Mouse (Mus musculus) liver, postnatal 0 days (tissue): Measurements from ENCODE around the gene Ccdc190. TPM values are rescaled to one million over a fixed set of nuclear protein-coding genes. Genes with fewer than 3 reads are reported as not detected.

Experiments used
- ATAC-seq: fragments of 200-750 bp; cut with Nextera tagmentation; 2 replicates; pipeline ENCODE4 v1.8.0; 2017; ENCODE audit warnings: mild to moderate bottlenecking, moderate library complexity
- DNase-seq: peaks from one replicate; pipeline ENCODE4 v3.0.0-alpha.2; 2016
- H3K27ac ChIP-seq: fragments of 300-500 bp; sonication (generic); 2 replicates; pipeline ENCODE4 v1.5.1; 2014; ENCODE audit warnings: antibody characterized with exemption, moderate library complexity, mild to moderate bottlenecking, low read depth
- H3K27me3 ChIP-seq: fragments of 300-500 bp; sonication (generic); 2 replicates; pipeline ENCODE4 v1.6.1; 2014; ENCODE audit warnings: low read length, control low read depth, mixed read lengths; ENCODE audit not compliant: insufficient read depth
- H3K36me3 ChIP-seq: fragments of 300-500 bp; sonication (generic); replicated peaks from 2 replicates; pipeline ENCODE4 v1.6.1; 2014; ENCODE audit warnings: mild to moderate bottlenecking, control low read depth, low read length, moderate library complexity, mixed read lengths; ENCODE audit not compliant: insufficient read depth
- H3K4me1 ChIP-seq: fragments of 300-500 bp; sonication (generic); 2 replicates; pipeline ENCODE4 v1.6.1; 2014; ENCODE audit warnings: antibody characterized with exemption, mild to moderate bottlenecking, control low read depth; ENCODE audit not compliant: insufficient read depth
- H3K4me2 ChIP-seq: fragments of 300-500 bp; sonication (generic); 2 replicates; pipeline ENCODE4 v1.6.1; 2014; ENCODE audit warnings: low read depth, mild to moderate bottlenecking, low read length, moderate library complexity, mixed read lengths
- H3K4me3 ChIP-seq: fragments of 300-500 bp; sonication (generic); 2 replicates; pipeline ENCODE4 v1.5.1; 2014; ENCODE audit warnings: low read depth, low read length
- H3K9ac ChIP-seq: fragments of 300-500 bp; sonication (generic); replicated peaks from 2 replicates; pipeline ENCODE4 v1.6.1; 2014; ENCODE audit warnings: mild to moderate bottlenecking, moderate library complexity
- H3K9me3 ChIP-seq: fragments of 300-500 bp; sonication (generic); 2 replicates; pipeline ENCODE4 v1.6.1; 2016; ENCODE audit warnings: mild to moderate bottlenecking, control low read depth, low read length, mixed read lengths
- CTCF ChIP-seq: sonication (generic); IDR thresholded peaks from 2 replicates; pipeline ENCODE4 v1.5.1; 2016; ENCODE audit warnings: antibody characterized with exemption, low read depth
- EP300 ChIP-seq: IDR thresholded peaks from 2 replicates; pipeline ENCODE4 v1.6.1; 2016; ENCODE audit warnings: antibody characterized with exemption, low read depth, mild to moderate bottlenecking
- WGBS: fragments of 180-500 bp; shearing (Covaris S2); extraction: QIAGEN DNeasy Blood & Tissue Kit; methylation state at CpG from one replicate; pipeline ENCODE4 v1.1.7; 2014; ENCODE audit not compliant: insufficient replicate concordance; 5-methylcytosine and 5-hydroxymethylcytosine counted together
- polyA plus RNA-seq: library from polyadenylated mRNA; unstranded; fragments of >200 nt; fragmentation: Nextera tagmentation; extraction: Ambion mirVana; gene quantifications from 2 replicates; pipeline ENCODE4 v1.2.1, GENCODE M21; 2015

The Ccdc190 gene
- polyA plus RNA-seq, 1 experiment from 2014 or later = not detected

- Histone ChIP-seq H3K4me1 (no peaks in the 10 kb centered on the region), H3K27ac (no peak overlapping the region), H3K27me3 (no peaks in the 10 kb centered on the region), H3K9me3 (no peaks in the 10 kb centered on the region), H3K4me2 (no peak overlapping the region), H3K36me3 (peaks cover 3% of the 10 kb centered on the region; the same call in 1 of the 2 replicates), H3K4me3 (no peak overlapping the region), H3K9ac (no peak overlapping the region)
- TF ChIP-seq EP300 (no peak), CTCF (no peak)
- WGBS = 61% methylated on average over 3 of the region's 3 CpGs
- no peak for ATAC-seq
- DNase-seq = no peak
Measured at GRCm38 (mm10) chr1:169946004-169946403, 17.6 kb downstream of the Ccdc190 start.

- TF ChIP-seq CTCF = peak; percentile 14; the same call in 1 of the 2 replicates
- TF ChIP-seq EP300 = no peak
- Histone ChIP-seq H3K36me3 (peaks cover 9% of the 10 kb centered on the region), H3K4me3 (no peak overlapping the region), H3K9ac (no peak overlapping the region), H3K27me3 (no peaks in the 10 kb centered on the region), H3K27ac (no peak overlapping the region), H3K4me1 (no peaks in the 10 kb centered on the region), H3K4me2 (no peak overlapping the region), H3K9me3 (no peaks in the 10 kb centered on the region)
- 68% methylated on average over 6 of the region's 6 CpGs for WGBS
- ATAC-seq (no peak), DNase-seq (no peak)
Measured at GRCm38 (mm10) chr1:169947654-169948053, 19.2 kb downstream of the Ccdc190 start.

- no peak for ATAC-seq
- H3K9ac ChIP-seq = no peak overlapping the region
- no peak overlapping the region for H3K4me2 ChIP-seq
- no peak for DNase-seq
- peaks cover 9% of the 10 kb centered on the region for H3K36me3 ChIP-seq
- no peaks in the 10 kb centered on the region for H3K27me3 ChIP-seq
- no peak overlapping the region for H3K27ac ChIP-seq
- no peaks in the 10 kb centered on the region for H3K9me3 ChIP-seq
- no peaks in the 10 kb centered on the region for H3K4me1 ChIP-seq
- H3K4me3 ChIP-seq = no peak overlapping the region
- WGBS = 74% methylated on average over 7 of the region's 7 CpGs
- TF ChIP-seq CTCF (no peak), EP300 (no peak)
Measured at GRCm38 (mm10) chr1:169948280-169948679, 19.8 kb downstream of the Ccdc190 start.

GRCm38 (mm10) chr1:169948866-169949265, 20.4 kb downstream of the Ccdc190 start:
- no peaks in the 10 kb centered on the region for H3K27me3 ChIP-seq
- H3K9ac ChIP-seq = no peak overlapping the region
- 78% methylated on average over 7 of the region's 7 CpGs for WGBS
- H3K4me1 ChIP-seq = no peaks in the 10 kb centered on the region
- H3K4me3 ChIP-seq = no peak overlapping the region
- H3K36me3 ChIP-seq = peaks cover 11% of the 10 kb centered on the region
- no peaks in the 10 kb centered on the region for H3K9me3 ChIP-seq
- H3K27ac ChIP-seq = no peak overlapping the region
- ATAC-seq (no peak), DNase-seq (no peak)
- TF ChIP-seq EP300 = no peak
- TF ChIP-seq CTCF = no peak
- no peak overlapping the region for H3K4me2 ChIP-seq

- DNase-seq = no peak
- WGBS = 72% methylated on average over 7 of the region's 7 CpGs
- ATAC-seq = no peak
- Histone ChIP-seq H3K36me3 (peaks cover 16% of the 10 kb centered on the region), H3K4me1 (no peaks in the 10 kb centered on the region), H3K4me2 (no peak overlapping the region), H3K27me3 (no peaks in the 10 kb centered on the region), H3K9ac (no peak overlapping the region), H3K9me3 (no peaks in the 10 kb centered on the region), H3K4me3 (no peak overlapping the region), H3K27ac (no peak overlapping the region)
- TF ChIP-seq EP300 (no peak), CTCF (no peak)
Measured at GRCm38 (mm10) chr1:169949981-169950380, 21.5 kb downstream of the Ccdc190 start.

- Histone ChIP-seq H3K27ac (no peak overlapping the region), H3K4me1 (no peaks in the 10 kb centered on the region), H3K4me2 (no peak overlapping the region), H3K36me3 (peaks cover 20% of the 10 kb centered on the region), H3K9ac (no peak overlapping the region), H3K4me3 (no peak overlapping the region), H3K9me3 (no peaks in the 10 kb centered on the region), H3K27me3 (no peaks in the 10 kb centered on the region)
- ATAC-seq (no peak), DNase-seq (no peak)
- 79% methylated on average over 4 of the region's 4 CpGs for WGBS
- peak; percentile 49 for TF ChIP-seq CTCF
- no peak for TF ChIP-seq EP300
Measured at GRCm38 (mm10) chr1:169950651-169951050, 22.2 kb downstream of the Ccdc190 start.

- no peak for DNase-seq
- TF ChIP-seq CTCF (no peak), EP300 (no peak)
- no peaks in the 10 kb centered on the region for H3K4me1 ChIP-seq
- no peak overlapping the region for H3K4me3 ChIP-seq
- 89% methylated on average over 6 of the region's 6 CpGs for WGBS
- H3K27ac ChIP-seq = no peak overlapping the region
- H3K27me3 ChIP-seq = no peaks in the 10 kb centered on the region
- no peak overlapping the region for H3K4me2 ChIP-seq
- no peak for ATAC-seq
- H3K9me3 ChIP-seq = no peaks in the 10 kb centered on the region
- H3K9ac ChIP-seq = no peak overlapping the region
- peaks cover 25% of the 10 kb centered on the region for H3K36me3 ChIP-seq
Measured at GRCm38 (mm10) chr1:169951561-169951960, 23.1 kb downstream of the Ccdc190 start.
